Mouse (Mus musculus): ENCODE measurements around the gene Hook1. TPM values are rescaled to one million over a fixed set of nuclear protein-coding genes. Genes with fewer than 3 reads are reported as not detected.
"Not testable (repeated sequence)": the region's sequence is repeated elsewhere in the genome, so short reads cannot be mapped to it uniquely, and the experiment has no call there.

Gene Hook1
- polyA plus RNA-seq, 1 experiment from 2014 or later, result 24.3 TPM

GRCm38 (mm10) chr4:95934384-95935035, 32.5 kb upstream of the Hook1 start:
- 80% methylated on average over 4 of the region's 4 CpGs for WGBS
- Histone ChIP-seq H3K4me2 (ENCODE audit: low read depth) (no peak overlapping the region), H3K36me3 (ENCODE audit: control insufficient read depth, insufficient read depth, low read length) (no peaks in the 10 kb centered on the region), H3K9me3 (ENCODE audit: control insufficient read depth, low read length) (no peaks in the 10 kb centered on the region), H3K9ac (ENCODE audit: low read length) (no peak overlapping the region), H3K27me3 (ENCODE audit: control insufficient read depth, insufficient read depth, low read length) (no peaks in the 10 kb centered on the region), H3K27ac (ENCODE audit: low read depth, low read length) (no peak overlapping the region), H3K4me3 (ENCODE audit: low read depth, low read length) (no peak overlapping the region), H3K4me1 (ENCODE audit: control insufficient read depth, insufficient read depth, low read length) (no peaks in the 10 kb centered on the region)
- no peak for ATAC-seq (ENCODE audit: insufficient read depth, low FRiP score, low TSS enrichment)
- no peak for DNase-seq (ENCODE audit: low spot score)

- 86% methylated on average over 3 of the region's 3 CpGs for WGBS
Observed at GRCm38 (mm10) chr4:95938701-95939100, 28.3 kb upstream of the Hook1 start.

GRCm38 (mm10) chr4:95947896-95948295, 19.1 kb upstream of the Hook1 start:
- H3K4me2 ChIP-seq (ENCODE audit: low read depth), result no peak overlapping the region
- no peak for ATAC-seq (ENCODE audit: insufficient read depth, low FRiP score, low TSS enrichment)
- 76% methylated on average over 1 of the region's 1 CpGs for WGBS

More at GRCm38 (mm10) chr4:95938701-95939100, 28.3 kb upstream of the Hook1 start:
- H3K27ac ChIP-seq (ENCODE audit: low read depth, low read length), result no peak overlapping the region
- no peaks in the 10 kb centered on the region for H3K4me1 ChIP-seq (ENCODE audit: control insufficient read depth, insufficient read depth, low read length)
- H3K4me3 ChIP-seq (ENCODE audit: low read depth, low read length), result no peak overlapping the region
- no peak for DNase-seq (ENCODE audit: low spot score)
- no peak for ATAC-seq (ENCODE audit: insufficient read depth, low FRiP score, low TSS enrichment)
- H3K9ac ChIP-seq (ENCODE audit: low read length), result no peak overlapping the region
- H3K27me3 ChIP-seq (ENCODE audit: control insufficient read depth, insufficient read depth, low read length), result no peaks in the 10 kb centered on the region
- H3K36me3 ChIP-seq (ENCODE audit: control insufficient read depth, insufficient read depth, low read length), result no peaks in the 10 kb centered on the region
- H3K9me3 ChIP-seq (ENCODE audit: control insufficient read depth, low read length), result no peaks in the 10 kb centered on the region
- H3K4me2 ChIP-seq (ENCODE audit: low read depth), result no peak overlapping the region

GRCm38 (mm10) chr4:95953328-95953727, 13.7 kb upstream of the Hook1 start:
- Histone ChIP-seq H3K4me3 (ENCODE audit: low read depth, low read length) (no peak overlapping the region), H3K27me3 (ENCODE audit: control insufficient read depth, insufficient read depth, low read length) (no peaks in the 10 kb centered on the region), H3K36me3 (ENCODE audit: control insufficient read depth, insufficient read depth, low read length) (no peaks in the 10 kb centered on the region), H3K4me1 (ENCODE audit: control insufficient read depth, insufficient read depth, low read length) (no peaks in the 10 kb centered on the region), H3K4me2 (ENCODE audit: low read depth) (no peak overlapping the region), H3K9ac (ENCODE audit: low read length) (no peak overlapping the region), H3K9me3 (ENCODE audit: control insufficient read depth, low read length) (no peaks in the 10 kb centered on the region), H3K27ac (ENCODE audit: low read depth, low read length) (no peak overlapping the region)
- ATAC-seq (ENCODE audit: insufficient read depth, low FRiP score, low TSS enrichment) (no peak), DNase-seq (ENCODE audit: low spot score) (no peak)

More at GRCm38 (mm10) chr4:95947896-95948295, 19.1 kb upstream of the Hook1 start:
- no peaks in the 10 kb centered on the region for H3K27me3 ChIP-seq (ENCODE audit: control insufficient read depth, insufficient read depth, low read length)
- no peak overlapping the region for H3K27ac ChIP-seq (ENCODE audit: low read depth, low read length)
- DNase-seq (ENCODE audit: low spot score), result no peak
- no peaks in the 10 kb centered on the region for H3K4me1 ChIP-seq (ENCODE audit: control insufficient read depth, insufficient read depth, low read length)
- no peaks in the 10 kb centered on the region for H3K9me3 ChIP-seq (ENCODE audit: control insufficient read depth, low read length)
- H3K4me3 ChIP-seq (ENCODE audit: low read depth, low read length), result no peak overlapping the region
- H3K36me3 ChIP-seq (ENCODE audit: control insufficient read depth, insufficient read depth, low read length), result no peaks in the 10 kb centered on the region
- no peak overlapping the region for H3K9ac ChIP-seq (ENCODE audit: low read length)

- not testable (repeated sequence) for H3K27ac ChIP-seq (ENCODE audit: low read depth, low read length); H3K9ac ChIP-seq (ENCODE audit: low read length); ATAC-seq (ENCODE audit: insufficient read depth, low FRiP score, low TSS enrichment); DNase-seq (ENCODE audit: low spot score); H3K4me3 ChIP-seq (ENCODE audit: low read depth, low read length); H3K4me2 ChIP-seq (ENCODE audit: low read depth); H3K36me3 ChIP-seq (ENCODE audit: control insufficient read depth, insufficient read depth, low read length); H3K4me1 ChIP-seq (ENCODE audit: control insufficient read depth, insufficient read depth, low read length); H3K9me3 ChIP-seq (ENCODE audit: control insufficient read depth, low read length); H3K27me3 ChIP-seq (ENCODE audit: control insufficient read depth, insufficient read depth, low read length)
- WGBS, result 96% methylated on average over 17 of the region's 17 CpGs
Observed at GRCm38 (mm10) chr4:95982221-95982620, 15.2 kb downstream of the Hook1 start.

GRCm38 (mm10) chr4:96016875-96017274, 49.8 kb downstream of the Hook1 start:
- DNase-seq (ENCODE audit: low spot score), result no peak
- Histone ChIP-seq H3K4me3 (ENCODE audit: low read depth, low read length) (no peak overlapping the region), H3K4me2 (ENCODE audit: low read depth) (no peak overlapping the region), H3K9me3 (ENCODE audit: control insufficient read depth, low read length) (no peaks in the 10 kb centered on the region), H3K9ac (ENCODE audit: low read length) (no peak overlapping the region), H3K27me3 (ENCODE audit: control insufficient read depth, insufficient read depth, low read length) (no peaks in the 10 kb centered on the region), H3K27ac (ENCODE audit: low read depth, low read length) (no peak overlapping the region), H3K4me1 (ENCODE audit: control insufficient read depth, insufficient read depth, low read length) (no peaks in the 10 kb centered on the region), H3K36me3 (ENCODE audit: control insufficient read depth, insufficient read depth, low read length) (no peaks in the 10 kb centered on the region)
- no peak for ATAC-seq (ENCODE audit: insufficient read depth, low FRiP score, low TSS enrichment)
- 91% methylated on average over 1 of the region's 1 CpGs for WGBS

- no peak overlapping the region for H3K4me3 ChIP-seq (ENCODE audit: low read depth, low read length)
- ATAC-seq (ENCODE audit: insufficient read depth, low FRiP score, low TSS enrichment) (no peak), DNase-seq (ENCODE audit: low spot score) (no peak)
- H3K9me3 ChIP-seq (ENCODE audit: control insufficient read depth, low read length), result no peaks in the 10 kb centered on the region
- no peaks in the 10 kb centered on the region for H3K4me1 ChIP-seq (ENCODE audit: control insufficient read depth, insufficient read depth, low read length)
- no peak overlapping the region for H3K27ac ChIP-seq (ENCODE audit: low read depth, low read length)
- H3K36me3 ChIP-seq (ENCODE audit: control insufficient read depth, insufficient read depth, low read length), result no peaks in the 10 kb centered on the region
- no peaks in the 10 kb centered on the region for H3K27me3 ChIP-seq (ENCODE audit: control insufficient read depth, insufficient read depth, low read length)
- H3K4me2 ChIP-seq (ENCODE audit: low read depth), result no peak overlapping the region
- H3K9ac ChIP-seq (ENCODE audit: low read length), result no peak overlapping the region
Observed at GRCm38 (mm10) chr4:96022803-96023202, 55.8 kb downstream of the Hook1 start.

- no peaks in the 10 kb centered on the region for H3K36me3 ChIP-seq (ENCODE audit: control insufficient read depth, insufficient read depth, low read length)
- no peak overlapping the region for H3K4me2 ChIP-seq (ENCODE audit: low read depth)
- DNase-seq (ENCODE audit: low spot score) (no peak), ATAC-seq (ENCODE audit: insufficient read depth, low FRiP score, low TSS enrichment) (no peak)
- H3K9me3 ChIP-seq (ENCODE audit: control insufficient read depth, low read length), result no peaks in the 10 kb centered on the region
- no peak overlapping the region for H3K9ac ChIP-seq (ENCODE audit: low read length)
- H3K4me3 ChIP-seq (ENCODE audit: low read depth, low read length), result no peak overlapping the region
- 83% methylated on average over 1 of the region's 1 CpGs for WGBS
- no peaks in the 10 kb centered on the region for H3K4me1 ChIP-seq (ENCODE audit: control insufficient read depth, insufficient read depth, low read length)
- H3K27ac ChIP-seq (ENCODE audit: low read depth, low read length), result no peak overlapping the region
- no peaks in the 10 kb centered on the region for H3K27me3 ChIP-seq (ENCODE audit: control insufficient read depth, insufficient read depth, low read length)
Observed at GRCm38 (mm10) chr4:96028412-96028811, 61.4 kb downstream of the Hook1 start.

GRCm38 (mm10) chr4:96060106-96060505, 93.1 kb downstream of the Hook1 start:
- H3K4me3 ChIP-seq (ENCODE audit: low read depth, low read length), result no peak overlapping the region
- no peak overlapping the region for H3K4me2 ChIP-seq (ENCODE audit: low read depth)
- 90% methylated on average over 2 of the region's 2 CpGs for WGBS
- H3K36me3 ChIP-seq (ENCODE audit: control insufficient read depth, insufficient read depth, low read length), result no peaks in the 10 kb centered on the region
- no peak overlapping the region for H3K9ac ChIP-seq (ENCODE audit: low read length)
- DNase-seq (ENCODE audit: low spot score) (no peak), ATAC-seq (ENCODE audit: insufficient read depth, low FRiP score, low TSS enrichment) (no peak)
- H3K27ac ChIP-seq (ENCODE audit: low read depth, low read length), result no peak overlapping the region
- H3K9me3 ChIP-seq (ENCODE audit: control insufficient read depth, low read length), result no peaks in the 10 kb centered on the region
- H3K27me3 ChIP-seq (ENCODE audit: control insufficient read depth, insufficient read depth, low read length), result no peaks in the 10 kb centered on the region
- H3K4me1 ChIP-seq (ENCODE audit: control insufficient read depth, insufficient read depth, low read length), result no peaks in the 10 kb centered on the region

Measured in neural tube, embryonic 11.5 days (tissue).